ENCODE assay signal across 21 mouse cellular contexts in genomic region chr13:102634236-102634957, GRCm38 (mm10).
"Had no signal": no experiment of that assay in that cellular context is flagged by ENCODE, and none has a peak within 500 bp of the region (broad histone marks: within the 10 kb centered on the region; RNA-seq: fewer than 3 reads in every experiment).

No protein-coding gene starts in this region.

- H3K36me3 ChIP-seq: limb, embryonic 12.5 days; limb, embryonic 15.5 days; liver, embryonic 13.5 days; midbrain, embryonic 12.5 days; midbrain, embryonic 15.5 days; neural tube, embryonic 13.5 days had no signal

- ATAC-seq: midbrain, embryonic 15.5 days had no signal

- H3K9me3 ChIP-seq: limb, embryonic 12.5 days; limb, embryonic 15.5 days; liver, embryonic 13.5 days; midbrain, embryonic 15.5 days; neural tube, embryonic 13.5 days had no signal

- H3K4me1 ChIP-seq: limb, embryonic 12.5 days; limb, embryonic 15.5 days; liver, embryonic 13.5 days had no signal

- H3K4me2 ChIP-seq: limb, embryonic 12.5 days; limb, embryonic 15.5 days; liver, embryonic 13.5 days; midbrain, embryonic 12.5 days; midbrain, embryonic 15.5 days; neural tube, embryonic 13.5 days had no signal

- H3K4me3 ChIP-seq: layer of hippocampus, adult 2 months; limb, embryonic 12.5 days; limb, embryonic 15.5 days; liver, embryonic 13.5 days; midbrain, embryonic 12.5 days; midbrain, embryonic 15.5 days; myocyte; neural tube, embryonic 13.5 days had no signal

- H3K27me3 ChIP-seq: limb, embryonic 15.5 days; liver, embryonic 13.5 days; neural tube, embryonic 13.5 days had no signal

- H3K27ac ChIP-seq: kidney, postnatal 0 days; layer of hippocampus, adult 2 months; limb, embryonic 12.5 days; limb, embryonic 15.5 days; liver, embryonic 13.5 days; midbrain, embryonic 12.5 days; midbrain, embryonic 15.5 days; neural tube, embryonic 13.5 days; stomach, postnatal 0 days had no signal

- DNase-seq: kidney, adult 2 months; kidney, postnatal 25 days; layer of hippocampus, adult 9-11 months; liver, embryonic 13.5 days; lung, adult 2 months; lung, postnatal 14 days; lung, postnatal 4 days; right cerebral cortex, postnatal 14 days; right cerebral cortex, postnatal 4 days; thymus, adult 2 months; thymus, postnatal 14 days; thymus, postnatal 4 days had no signal

- H3K9ac ChIP-seq: limb, embryonic 12.5 days; limb, embryonic 15.5 days; liver, embryonic 13.5 days; midbrain, embryonic 12.5 days; midbrain, embryonic 15.5 days; neural tube, embryonic 13.5 days had no signal
